Mouse (Mus musculus) liver, embryonic 13.5 days (tissue): Measurements from ENCODE around the gene Gm49384. TPM values are rescaled to one million over a fixed set of nuclear protein-coding genes. Genes with fewer than 3 reads are reported as not detected.
"Not testable (repeated sequence)": the region's sequence is repeated elsewhere in the genome, so short reads cannot be mapped to it uniquely, and the experiment has no call there.

Source experiments
- ATAC-seq: fragments of 200-750 bp; cut with Nextera tagmentation; 2 replicates; pipeline ENCODE4 v1.8.0; 2017; ENCODE audit warnings: low read depth, mild to moderate bottlenecking, moderate number of reproducible peaks, moderate library complexity
- DNase-seq: peaks from one replicate; pipeline ENCODE4 v3.0.0; 2022
- H3K27ac ChIP-seq: fragments of 300-500 bp; sonication (generic); 2 replicates; pipeline ENCODE4 v1.5.1; 2015; ENCODE audit warnings: moderate library complexity, mild to moderate bottlenecking, inconsistent platforms
- H3K27me3 ChIP-seq: fragments of 300-500 bp; sonication (generic); 2 replicates; pipeline ENCODE4 v1.6.1; 2015; ENCODE audit warnings: mild to moderate bottlenecking, inconsistent platforms
- H3K36me3 ChIP-seq: fragments of 300-500 bp; sonication (generic); 2 replicates; pipeline ENCODE4 v1.6.1; 2015; ENCODE audit warnings: mild to moderate bottlenecking, inconsistent platforms
- H3K4me1 ChIP-seq: fragments of 300-500 bp; sonication (generic); replicated peaks from 2 replicates; pipeline ENCODE4 v1.6.1; 2015; ENCODE audit warnings: inconsistent platforms
- H3K4me2 ChIP-seq: fragments of 300-500 bp; sonication (generic); 2 replicates; pipeline ENCODE4 v1.6.1; 2015; ENCODE audit warnings: inconsistent platforms, mild to moderate bottlenecking, moderate library complexity
- H3K4me3 ChIP-seq: fragments of 300-500 bp; sonication (generic); replicated peaks from 2 replicates; pipeline ENCODE4 v1.5.1; 2015; ENCODE audit warnings: mild to moderate bottlenecking, inconsistent platforms
- H3K9ac ChIP-seq: fragments of 300-500 bp; sonication (generic); 2 replicates; pipeline ENCODE4 v1.6.1; 2015; ENCODE audit warnings: mild to moderate bottlenecking, inconsistent platforms
- H3K9me3 ChIP-seq: fragments of 300-500 bp; sonication (generic); replicated peaks from 2 replicates; pipeline ENCODE4 v1.6.1; 2016; ENCODE audit warnings: inconsistent platforms
- WGBS: fragments of 180-500 bp; shearing (Covaris S2); methylation state at CpG from one replicate; pipeline ENCODE4 v1.1.7; 2015; ENCODE audit not compliant: insufficient replicate concordance; 5-methylcytosine and 5-hydroxymethylcytosine counted together
- polyA plus RNA-seq: library from polyadenylated mRNA; unstranded; fragments of >200 nt; fragmentation: Nextera tagmentation; extraction: Ambion mirVana; gene quantifications from 2 replicates; pipeline ENCODE4 v1.2.1, GENCODE M21; 2015

Gene Gm49384
- polyA plus RNA-seq, 1 experiment from 2014 or later = 27.7 TPM

- not testable (repeated sequence) for H3K4me3 ChIP-seq, H3K36me3 ChIP-seq, DNase-seq, H3K4me2 ChIP-seq, ATAC-seq, H3K27me3 ChIP-seq, H3K27ac ChIP-seq, H3K9ac ChIP-seq, H3K9me3 ChIP-seq
- H3K4me1 ChIP-seq = peaks cover 30% of the 10 kb centered on the region
- WGBS = 70% methylated on average over 4 of the region's 4 CpGs
Measured at GRCm38 (mm10) chr12:69163586-69163985, 40.5 kb downstream of the Gm49384 start.

GRCm38 (mm10) chr12:69160677-69161076, 43.4 kb downstream of the Gm49384 start:
- H3K4me1 ChIP-seq = peaks cover 37% of the 10 kb centered on the region
- not testable (repeated sequence) for ATAC-seq, DNase-seq, H3K4me2 ChIP-seq, H3K4me3 ChIP-seq, H3K9ac ChIP-seq, H3K27me3 ChIP-seq, H3K9me3 ChIP-seq
- 61% methylated on average over 2 of the region's 2 CpGs for WGBS
- H3K36me3 ChIP-seq = peaks cover 23% of the 10 kb centered on the region
- H3K27ac ChIP-seq = 0 out of 2 replicates have a peak overlapping the region, but pooled peaks have one; percentile 1

GRCm38 (mm10) chr12:69159578-69159940, 44.5 kb downstream of the Gm49384 start:
- Histone ChIP-seq H3K4me2 (peak overlapping the region; percentile 56), H3K4me1 (peaks cover 29% of the 10 kb centered on the region), H3K36me3 (peaks cover 23% of the 10 kb centered on the region), H3K27ac (peak overlapping the region; percentile 66), H3K9ac (no peak overlapping the region), H3K4me3 (peak overlapping the region; percentile 39), H3K9me3 (no peaks in the 10 kb centered on the region), H3K27me3 (no peaks in the 10 kb centered on the region)
- 3% methylated on average over 9 of the region's 9 CpGs for WGBS
- DNase-seq (no peak), ATAC-seq (no peak)

- Histone ChIP-seq H3K4me1 (peaks cover 23% of the 10 kb centered on the region), H3K9ac (peak within 1 kb of the TSS; percentile 96), H3K4me3 (peak within 1 kb of the TSS; percentile 85), H3K36me3 (peaks cover 23% of the 10 kb centered on the region), H3K4me2 (peak within 1 kb of the TSS; percentile 90), H3K27ac (peak within 1 kb of the TSS; percentile 95)
- WGBS = under 1% methylated on average over 59 of the region's 68 CpGs
- ATAC-seq (peak; percentile 95), DNase-seq (peak; percentile 94)
- H3K9me3 ChIP-seq, H3K27me3 ChIP-seq: not testable (repeated sequence)
Measured at GRCm38 (mm10) chr12:69158765-69159577, 45.1 kb downstream of the Gm49384 start, which contains the start of gene Rps29. Gene Rps29, minus strand, starts transcription at chr12:69159186.

GRCm38 (mm10) chr12:69158366-69158764, 45.7 kb downstream of the Gm49384 start:
- WGBS = under 1% methylated on average over 19 of the region's 19 CpGs
- H3K4me1 ChIP-seq = peaks cover 23% of the 10 kb centered on the region
- H3K27me3 ChIP-seq = no peaks in the 10 kb centered on the region
- H3K9me3 ChIP-seq = no peaks in the 10 kb centered on the region
- H3K27ac ChIP-seq = peak overlapping the region; percentile 95
- peak overlapping the region; percentile 85 for H3K4me3 ChIP-seq
- H3K9ac ChIP-seq = peak overlapping the region; percentile 96
- DNase-seq (no peak), ATAC-seq (no peak)
- H3K4me2 ChIP-seq = peak overlapping the region; percentile 90
- peaks cover 23% of the 10 kb centered on the region for H3K36me3 ChIP-seq

GRCm38 (mm10) chr12:69157107-69157506, 47.0 kb downstream of the Gm49384 start:
- Histone ChIP-seq H3K4me1 (peaks cover 23% of the 10 kb centered on the region), H3K9ac (peak overlapping the region; percentile 96), H3K9me3 (no peaks in the 10 kb centered on the region), H3K27ac (peak overlapping the region; percentile 95), H3K27me3 (no peaks in the 10 kb centered on the region), H3K4me2 (peak overlapping the region; percentile 90), H3K36me3 (peaks cover 23% of the 10 kb centered on the region), H3K4me3 (peak overlapping the region; percentile 85)
- ATAC-seq (no peak), DNase-seq (peak; percentile 20)
- WGBS = 55% methylated on average over 2 of the region's 2 CpGs

- Histone ChIP-seq H3K27me3 (no peaks in the 10 kb centered on the region), H3K4me3 (no peak overlapping the region), H3K4me2 (peak overlapping the region; percentile 90), H3K4me1 (peaks cover 23% of the 10 kb centered on the region), H3K9me3 (no peaks in the 10 kb centered on the region), H3K27ac (peak overlapping the region; percentile 95), H3K36me3 (peaks cover 23% of the 10 kb centered on the region), H3K9ac (0 out of 2 replicates have a peak overlapping the region, but pooled peaks have one; percentile 96)
- DNase-seq (no peak), ATAC-seq (no peak)
- 76% methylated on average over 4 of the region's 4 CpGs for WGBS
Measured at GRCm38 (mm10) chr12:69156436-69156835, 47.6 kb downstream of the Gm49384 start.

- H3K4me3 ChIP-seq = no peak overlapping the region
- no peak for DNase-seq
- peak overlapping the region; percentile 95; the same call in 1 of the 2 replicates for H3K27ac ChIP-seq
- WGBS = 72% methylated on average over 2 of the region's 2 CpGs
- H3K9me3 ChIP-seq = no peaks in the 10 kb centered on the region
- peaks cover 23% of the 10 kb centered on the region for H3K4me1 ChIP-seq
- H3K27me3 ChIP-seq = no peaks in the 10 kb centered on the region
- no peak overlapping the region for H3K4me2 ChIP-seq
- ATAC-seq = no peak
- no peak overlapping the region for H3K9ac ChIP-seq
- H3K36me3 ChIP-seq = peaks cover 23% of the 10 kb centered on the region
Measured at GRCm38 (mm10) chr12:69155923-69156322, 48.1 kb downstream of the Gm49384 start.

GRCm38 (mm10) chr12:69150049-69150448, 54.0 kb downstream of the Gm49384 start:
- ATAC-seq (no peak), DNase-seq (no peak)
- H3K36me3 ChIP-seq = no peaks in the 10 kb centered on the region
- WGBS = 67% methylated on average over 13 of the region's 13 CpGs
- H3K9me3 ChIP-seq = no peaks in the 10 kb centered on the region
- H3K9ac ChIP-seq = no peak overlapping the region
- H3K27ac ChIP-seq = no peak overlapping the region
- no peak overlapping the region for H3K4me2 ChIP-seq
- no peaks in the 10 kb centered on the region for H3K4me1 ChIP-seq
- H3K4me3 ChIP-seq = no peak overlapping the region
- no peaks in the 10 kb centered on the region for H3K27me3 ChIP-seq

- DNase-seq (no peak), ATAC-seq (no peak)
- Histone ChIP-seq H3K4me3 (no peak overlapping the region), H3K4me1 (no peaks in the 10 kb centered on the region), H3K9me3 (no peaks in the 10 kb centered on the region), H3K27me3 (no peaks in the 10 kb centered on the region), H3K27ac (no peak overlapping the region), H3K36me3 (no peaks in the 10 kb centered on the region), H3K9ac (no peak overlapping the region), H3K4me2 (no peak overlapping the region)
- 71% methylated on average over 5 of the region's 5 CpGs for WGBS
Measured at GRCm38 (mm10) chr12:69147166-69147735, 56.8 kb downstream of the Gm49384 start.

- no peaks in the 10 kb centered on the region for H3K4me1 ChIP-seq
- no peak for ATAC-seq
- DNase-seq = no peak
- no peak overlapping the region for H3K4me2 ChIP-seq
- no peak overlapping the region for H3K4me3 ChIP-seq
- H3K36me3 ChIP-seq = no peaks in the 10 kb centered on the region
- H3K27ac ChIP-seq = no peak overlapping the region
- 62% methylated on average over 6 of the region's 6 CpGs for WGBS
- no peaks in the 10 kb centered on the region for H3K27me3 ChIP-seq
- H3K9ac ChIP-seq = no peak overlapping the region
- H3K9me3 ChIP-seq = no peaks in the 10 kb centered on the region
Measured at GRCm38 (mm10) chr12:69143460-69143859, 60.6 kb downstream of the Gm49384 start.
